Mouse (Mus musculus) central nervous system, embryonic 18 days (tissue): ENCODE measurements around the gene Tpst2. TPM values are rescaled to one million over a fixed set of nuclear protein-coding genes. Genes with fewer than 3 reads are reported as not detected.

Experiments
- polyA plus RNA-seq: library from polyadenylated mRNA; depleted of rRNA; stranded (reverse); fragments of >200 nt; gene quantifications from 2 replicates; pipeline ENCODE4 v1.2.3, GENCODE M21; 2012; rRNA removed

Tpst2 gene
- polyA plus RNA-seq: 19.9 TPM in 2 replicates

DNA sequence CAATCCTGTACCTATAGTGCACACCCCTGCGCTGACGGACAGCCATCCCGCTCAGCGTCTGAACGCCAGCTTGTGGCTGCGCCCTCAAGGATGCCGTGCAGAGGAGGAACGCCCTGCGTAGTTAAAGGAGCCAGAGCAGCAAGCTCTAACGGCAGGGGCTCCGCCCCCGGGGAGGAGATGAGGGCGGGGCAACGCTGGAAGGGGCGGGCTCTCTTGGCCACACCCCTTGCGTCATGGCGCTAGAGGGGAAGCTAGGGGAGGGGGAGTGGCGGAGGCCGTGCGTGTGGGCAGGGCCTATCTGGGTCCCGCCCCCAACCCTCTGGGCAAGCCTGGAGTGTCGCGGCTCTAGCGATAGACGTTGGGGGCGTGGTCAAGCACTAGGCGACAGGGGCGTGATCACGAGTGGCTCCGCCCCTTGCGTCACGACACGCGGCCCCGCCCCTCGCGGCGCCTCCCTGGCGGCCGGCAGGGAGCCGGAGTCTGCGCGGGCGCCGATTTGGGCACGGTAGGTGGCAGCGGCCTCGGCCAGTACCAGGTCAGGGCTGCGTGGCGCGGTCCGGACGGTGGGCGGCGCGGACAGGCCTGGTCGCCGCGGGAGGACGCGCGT lies at the start of gene Tpst2:
Gene Tpst2, plus strand, starts transcription at position 425 of the 607 bp plus-strand sequence.

DNA sequence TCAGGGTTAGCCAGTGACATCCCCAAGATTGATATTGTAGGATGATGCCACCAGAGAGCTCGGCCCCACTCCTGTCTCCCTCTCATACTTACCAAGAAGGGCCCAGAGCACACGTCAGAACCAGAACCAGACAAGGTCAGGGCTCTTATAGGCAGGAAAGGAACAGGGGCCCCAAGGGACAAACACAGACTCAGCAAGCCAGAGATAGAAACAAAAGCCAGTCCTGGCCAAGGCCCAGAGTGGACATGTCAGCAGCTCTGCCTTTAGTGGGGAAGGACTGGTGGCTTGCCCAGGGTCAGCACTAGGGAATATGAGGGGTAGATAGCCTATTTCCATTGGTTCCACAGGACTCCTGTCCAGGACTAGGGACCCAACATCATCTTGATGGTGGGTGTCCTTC lies 24.1 kb upstream of the Tpst2 start, which contains the start of gene Cryba4:
Gene Cryba4, minus strand, starts transcription at position 119 of the 400 bp plus-strand sequence.

DNA sequence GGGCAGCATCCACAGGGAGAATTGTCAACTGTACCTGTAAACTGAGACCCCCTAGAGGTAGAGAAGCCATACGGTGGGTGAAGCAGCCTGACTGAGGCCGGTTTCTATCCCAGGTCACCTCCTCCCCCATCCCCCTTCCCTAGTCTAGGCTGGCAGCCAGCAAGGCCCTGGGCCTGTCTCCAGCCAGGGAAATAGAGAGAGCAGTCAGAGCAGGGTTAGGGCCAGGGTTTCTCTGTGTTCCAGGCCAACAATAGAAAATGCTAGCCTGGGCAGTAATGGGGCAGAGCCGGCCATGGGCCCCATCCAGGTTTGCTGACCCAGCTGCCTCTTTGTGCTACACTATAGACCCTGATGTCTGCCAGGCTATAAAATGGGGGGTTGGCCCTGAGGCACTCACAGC lies 21.1 kb upstream of the Tpst2 start, which contains the start of gene Crybb1:
Gene Crybb1, plus strand, starts transcription at position 390 of the 400 bp plus-strand sequence.

DNA sequence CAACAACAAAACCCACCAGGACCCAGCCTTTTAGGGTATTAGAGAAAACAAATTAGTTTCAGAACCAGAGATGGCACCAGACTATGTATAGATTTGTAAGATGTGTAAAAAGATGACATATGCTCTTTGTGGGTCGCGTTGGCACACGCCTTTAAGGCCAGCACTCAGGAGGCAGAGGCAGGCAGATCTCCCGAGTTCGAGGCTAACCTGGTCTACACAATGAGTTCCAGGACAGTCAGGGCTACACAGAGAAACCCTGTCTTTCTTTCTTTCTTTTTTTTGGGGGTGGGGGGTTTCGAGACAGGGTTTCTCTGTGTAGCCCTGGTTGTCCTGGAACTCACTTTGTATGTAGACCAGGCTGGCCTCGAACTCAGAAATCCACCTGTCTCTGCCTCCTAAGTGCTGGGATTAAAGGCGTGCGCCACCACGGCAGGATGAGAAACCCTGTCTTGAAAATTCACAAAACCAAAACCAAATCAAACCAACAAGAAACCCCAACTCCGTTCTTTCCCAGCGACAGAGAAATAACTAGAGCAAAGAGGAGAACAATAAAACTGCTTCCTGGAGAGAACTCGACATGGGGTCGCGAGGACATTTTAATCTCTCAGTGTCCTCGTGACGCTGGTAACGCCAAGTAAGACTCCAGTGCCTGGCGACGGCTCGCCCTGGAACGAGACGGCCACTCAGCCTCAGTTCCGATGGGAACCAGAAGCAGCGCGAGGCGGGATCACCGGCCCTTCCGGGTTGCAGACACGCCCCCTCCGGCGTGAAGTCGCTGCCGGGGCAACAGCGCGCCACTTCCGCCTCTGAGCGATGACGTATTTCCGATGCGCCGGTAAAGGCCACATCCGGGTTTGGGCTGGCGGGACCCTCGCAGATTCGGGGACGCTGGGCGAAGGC lies 49.3 kb downstream of the Tpst2 start, which contains the start of gene Tfip11:
Gene Tfip11, plus strand, starts transcription at position 813 of the 900 bp plus-strand sequence.

DNA sequence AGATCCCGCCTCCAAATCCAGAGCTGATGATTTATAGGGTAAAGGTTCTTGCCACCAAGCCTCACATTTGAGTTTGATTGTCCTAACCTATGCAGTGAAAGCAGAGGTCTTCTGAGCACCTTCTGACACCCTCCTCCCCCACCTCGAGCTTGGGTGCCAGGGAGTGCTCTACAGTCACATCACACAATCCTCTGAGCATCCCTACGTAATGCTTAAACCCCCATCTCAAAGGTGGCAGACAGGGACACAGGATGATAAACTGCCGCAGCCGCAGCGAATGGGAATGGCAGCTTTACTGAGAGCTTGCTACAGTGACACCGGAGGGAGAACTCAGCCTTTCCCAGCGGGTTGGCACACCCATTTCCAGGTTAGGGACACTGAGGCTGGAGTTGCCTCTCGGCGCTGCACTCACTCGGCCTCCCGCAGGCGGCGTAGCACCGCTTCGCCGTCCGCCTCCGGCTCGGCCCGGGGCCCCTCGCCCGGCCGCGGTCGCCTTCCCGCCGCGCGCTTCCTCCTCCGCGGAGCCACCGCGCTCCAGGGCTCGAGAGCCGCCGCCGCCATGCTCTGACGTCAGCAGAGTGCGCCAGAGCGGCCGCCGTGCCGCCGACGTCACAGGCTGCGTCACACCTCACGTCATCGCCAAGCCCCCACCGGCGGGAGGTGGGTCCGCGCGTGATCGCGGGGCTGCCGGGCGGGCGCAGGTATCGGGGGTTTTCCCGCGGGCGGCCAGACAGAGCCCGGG lies 66.1 kb downstream of the Tpst2 start, which contains the start of the genes Srrd and Hps4:
Gene Srrd, minus strand, starts transcription at position 578 of the 742 bp plus-strand sequence.
Gene Hps4, plus strand, starts transcription at position 621 of the 742 bp plus-strand sequence.

DNA sequence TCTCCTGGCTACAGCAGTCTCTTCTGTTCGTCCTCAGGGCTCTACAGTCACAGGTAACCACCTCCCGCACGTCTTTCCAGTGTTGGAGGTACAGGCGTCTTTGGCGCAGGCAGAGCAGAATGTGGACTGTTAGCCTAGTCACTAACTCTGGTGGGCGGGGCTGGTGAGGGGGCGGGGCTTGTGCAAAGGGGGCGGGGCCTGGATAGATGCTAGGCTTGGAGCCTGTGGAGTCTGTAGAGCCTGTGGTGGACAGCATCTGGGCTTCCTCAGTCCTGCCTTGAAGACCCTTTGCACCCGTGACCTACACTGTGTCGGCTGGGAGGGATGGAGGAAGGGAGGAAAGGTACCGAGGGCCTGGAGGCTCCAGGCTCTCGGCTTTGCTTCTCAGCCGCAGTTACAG lies 79.4 kb downstream of the Tpst2 start, which contains the start of gene Gm6583:
Gene Gm6583, minus strand, starts transcription at position 124 of the 400 bp plus-strand sequence.

Other genes starting within 250 kb of the Tpst2 start
- 1.1 and 1.2 TPM in 2 replicates for gene Cryba4, start 24.2 kb upstream of the Tpst2 start, polyA plus RNA-seq
- 2.8 and 3.2 TPM in 2 replicates for gene Crybb1, start 20.9 kb upstream of the Tpst2 start, polyA plus RNA-seq
- 32.6 and 33.6 TPM in 2 replicates for gene Tfip11, start 49.7 kb downstream of the Tpst2 start, polyA plus RNA-seq
- 76.0 and 80.2 TPM in 2 replicates for gene Srrd, start 66.3 kb downstream of the Tpst2 start, polyA plus RNA-seq
- 53.6 and 55.9 TPM in 2 replicates for gene Hps4, start 66.4 kb downstream of the Tpst2 start, polyA plus RNA-seq
- 0.05 TPM in 1 of 2 replicates, not detected in the other for gene Gm6583, start 79.3 kb downstream of the Tpst2 start, polyA plus RNA-seq
- 118 and 122 TPM in 2 replicates for gene Asphd2, start 118.2 kb downstream of the Tpst2 start, polyA plus RNA-seq
- not detected in 2 replicates for gene Gm6588, start 172.7 kb downstream of the Tpst2 start, polyA plus RNA-seq